Mouse (Mus musculus): Measurements from ENCODE around the gene Uts2b. TPM values are rescaled to one million over a fixed set of nuclear protein-coding genes. Genes with fewer than 3 reads are reported as not detected.

The Uts2b gene
- total and polyA plus RNA-seq, 2 experiments from 2014 or later, result 2.0 to 7.4 TPM

GRCm38 (mm10) chr16:27375318-27375717 is 5.3 kb upstream of the Uts2b start:
- no peaks in the 10 kb centered on the region for H3K36me3 ChIP-seq (ENCODE audit: insufficient read depth, low read length)
- ATAC-seq, result no peak

DNA sequence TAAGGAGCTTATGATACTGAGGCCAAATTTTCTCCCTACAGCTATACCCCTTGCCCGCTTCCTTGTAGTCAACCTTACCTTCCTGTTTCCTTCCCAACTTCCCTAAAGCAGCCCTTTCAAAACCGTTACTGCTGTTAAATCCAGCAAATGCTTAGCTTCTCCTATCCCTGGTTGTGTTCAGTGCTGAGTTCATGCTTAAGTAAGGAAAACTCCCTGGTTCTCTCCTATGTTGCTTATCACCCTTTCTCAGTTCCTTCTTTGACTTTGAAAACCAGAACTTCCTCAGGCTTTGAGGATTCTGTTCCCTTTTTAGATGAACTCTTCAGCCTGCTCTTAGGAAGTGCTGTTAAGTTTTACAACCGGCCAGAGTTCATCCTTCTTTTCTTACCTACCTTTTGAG is 4.1 kb upstream of the Uts2b start:
- Histone ChIP-seq H3K4me1 (ENCODE audit: insufficient read depth, low read length) (no peaks in the 10 kb centered on the region), H3K36me3 (ENCODE audit: insufficient read depth, low read length) (no peaks in the 10 kb centered on the region), H3K4me2 (ENCODE audit: low read depth, low read length) (no peak overlapping the region), H3K27me3 (ENCODE audit: insufficient read depth, low read length) (no peaks in the 10 kb centered on the region), H3K27ac (no peak overlapping the region), H3K4me3 (ENCODE audit: low read length) (no peak overlapping the region), H3K9me3 (ENCODE audit: low read length) (no peaks in the 10 kb centered on the region), H3K9ac (replicated peaks; ENCODE audit: low read length) (no peak overlapping the region)
- ATAC-seq, result no peak
- no peak for DNase-seq (ENCODE audit: low spot score)
- WGBS, result 81% methylated on average over 3 of the region's 3 CpGs
- TF ChIP-seq CTCF (IDR thresholded peaks at IDR 0.05; ENCODE audit: low read depth), result no peak

More at GRCm38 (mm10) chr16:27375318-27375717, 5.3 kb upstream of the Uts2b start:
- Histone ChIP-seq H3K9ac (replicated peaks; ENCODE audit: low read length) (no peak overlapping the region), H3K27me3 (ENCODE audit: insufficient read depth, low read length) (no peaks in the 10 kb centered on the region), H3K4me1 (ENCODE audit: insufficient read depth, low read length) (no peaks in the 10 kb centered on the region), H3K4me2 (ENCODE audit: low read depth, low read length) (no peak overlapping the region), H3K9me3 (ENCODE audit: low read length) (no peaks in the 10 kb centered on the region), H3K4me3 (ENCODE audit: low read length) (no peak overlapping the region), H3K27ac (no peak overlapping the region)
- 86% methylated on average over 2 of the region's 2 CpGs for WGBS
- no peak for TF ChIP-seq CTCF (IDR thresholded peaks at IDR 0.05; ENCODE audit: low read depth)
- DNase-seq (ENCODE audit: low spot score), result no peak

DNA sequence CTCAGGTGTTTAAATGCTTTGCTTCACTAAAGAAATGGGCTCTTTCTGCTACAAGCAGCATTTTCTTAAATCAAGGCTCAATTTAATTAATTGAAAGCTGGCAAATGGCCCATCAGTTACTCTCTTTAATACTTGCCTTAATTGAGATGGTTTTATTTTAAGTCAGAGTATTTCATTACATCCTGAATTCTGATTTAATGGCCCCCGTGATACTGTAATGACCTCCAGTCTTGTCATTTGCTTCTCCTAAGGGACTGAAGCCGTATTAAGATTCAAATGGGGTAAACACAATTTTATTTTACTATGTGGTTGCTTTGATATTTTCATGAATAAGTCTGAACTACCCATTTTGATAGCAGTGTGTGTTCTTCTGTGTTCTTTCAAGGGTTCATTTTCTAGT is 661 bp upstream of the Uts2b start:
- no peaks in the 10 kb centered on the region for H3K4me1 ChIP-seq (ENCODE audit: insufficient read depth, low read length)
- H3K27ac ChIP-seq, result no peak overlapping the region
- no peak for TF ChIP-seq CTCF (IDR thresholded peaks at IDR 0.05; ENCODE audit: low read depth)
- DNase-seq (ENCODE audit: low spot score) (peak; percentile 38), ATAC-seq (no peak)
- H3K27me3 ChIP-seq (ENCODE audit: insufficient read depth, low read length), result no peaks in the 10 kb centered on the region
- WGBS, result 74% methylated on average over 2 of the region's 2 CpGs
- H3K9ac ChIP-seq (replicated peaks; ENCODE audit: low read length), result no peak overlapping the region
- H3K9me3 ChIP-seq (ENCODE audit: low read length), result no peaks in the 10 kb centered on the region
- no peak overlapping the region for H3K4me3 ChIP-seq (ENCODE audit: low read length)
- H3K36me3 ChIP-seq (ENCODE audit: insufficient read depth, low read length), result no peaks in the 10 kb centered on the region
- no peak overlapping the region for H3K4me2 ChIP-seq (ENCODE audit: low read depth, low read length)

DNA sequence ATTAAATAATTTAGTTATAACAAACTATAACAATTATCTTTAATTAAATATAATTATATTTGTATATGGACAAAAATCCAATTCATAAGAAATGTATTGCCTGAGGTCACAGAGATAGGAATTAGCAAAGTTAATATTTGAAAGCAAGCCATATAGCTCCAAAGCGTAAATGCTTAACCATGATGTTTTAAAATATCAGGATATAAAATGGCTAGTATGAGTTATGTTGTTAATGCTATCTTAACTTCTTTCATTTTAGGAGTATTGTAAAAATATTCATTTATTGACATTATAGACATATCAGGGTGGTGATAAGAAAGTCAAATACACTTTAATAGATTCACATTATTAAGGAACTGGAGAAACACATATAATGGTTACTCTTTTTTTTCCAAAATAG is 10.0 kb downstream of the Uts2b start:
- WGBS, result 95% methylated on average over 1 of the region's 1 CpGs
- H3K4me2 ChIP-seq (ENCODE audit: low read depth, low read length), result no peak overlapping the region
- TF ChIP-seq CTCF (IDR thresholded peaks at IDR 0.05; ENCODE audit: low read depth), result no peak

DNA sequence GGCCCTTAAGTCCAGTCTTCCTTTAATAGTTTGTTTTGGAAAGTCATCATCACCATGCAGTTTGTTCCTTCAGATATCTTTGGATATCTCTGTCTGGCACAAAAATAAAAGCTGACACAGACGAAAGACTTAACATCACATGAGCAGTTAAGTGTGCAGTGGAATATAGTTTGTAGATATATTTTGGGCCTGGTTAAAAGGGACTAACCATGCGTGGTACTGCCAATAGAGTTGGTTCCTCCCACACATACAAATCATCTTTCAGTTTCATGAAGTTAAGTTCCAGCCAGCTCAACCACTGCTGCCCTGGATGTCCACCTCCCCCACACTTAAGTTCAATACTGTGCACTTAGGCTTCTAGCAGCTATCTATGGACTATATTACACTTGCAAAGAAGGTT is 15.6 kb downstream of the Uts2b start:
- H3K9ac ChIP-seq (replicated peaks; ENCODE audit: low read length), result no peak overlapping the region
- no peak overlapping the region for H3K4me2 ChIP-seq (ENCODE audit: low read depth, low read length)
- H3K4me3 ChIP-seq (ENCODE audit: low read length), result no peak overlapping the region
- H3K4me1 ChIP-seq (ENCODE audit: insufficient read depth, low read length), result no peaks in the 10 kb centered on the region
- 83% methylated on average over 2 of the region's 2 CpGs for WGBS
- H3K27ac ChIP-seq, result no peak overlapping the region
- TF ChIP-seq CTCF (IDR thresholded peaks at IDR 0.05; ENCODE audit: low read depth), result no peak
- H3K36me3 ChIP-seq (ENCODE audit: insufficient read depth, low read length), result no peaks in the 10 kb centered on the region
- no peaks in the 10 kb centered on the region for H3K9me3 ChIP-seq (ENCODE audit: low read length)
- H3K27me3 ChIP-seq (ENCODE audit: insufficient read depth, low read length), result no peaks in the 10 kb centered on the region
- DNase-seq (ENCODE audit: low spot score) (no peak), ATAC-seq (no peak)

More for the DNA sequence above, 10.0 kb downstream of the Uts2b start:
- Histone ChIP-seq H3K36me3 (ENCODE audit: insufficient read depth, low read length) (no peaks in the 10 kb centered on the region), H3K27me3 (ENCODE audit: insufficient read depth, low read length) (no peaks in the 10 kb centered on the region), H3K27ac (no peak overlapping the region), H3K4me1 (ENCODE audit: insufficient read depth, low read length) (no peaks in the 10 kb centered on the region), H3K9me3 (ENCODE audit: low read length) (no peaks in the 10 kb centered on the region), H3K4me3 (ENCODE audit: low read length) (no peak overlapping the region), H3K9ac (replicated peaks; ENCODE audit: low read length) (no peak overlapping the region)
- ATAC-seq, result no peak
- DNase-seq (ENCODE audit: low spot score), result no peak

DNA sequence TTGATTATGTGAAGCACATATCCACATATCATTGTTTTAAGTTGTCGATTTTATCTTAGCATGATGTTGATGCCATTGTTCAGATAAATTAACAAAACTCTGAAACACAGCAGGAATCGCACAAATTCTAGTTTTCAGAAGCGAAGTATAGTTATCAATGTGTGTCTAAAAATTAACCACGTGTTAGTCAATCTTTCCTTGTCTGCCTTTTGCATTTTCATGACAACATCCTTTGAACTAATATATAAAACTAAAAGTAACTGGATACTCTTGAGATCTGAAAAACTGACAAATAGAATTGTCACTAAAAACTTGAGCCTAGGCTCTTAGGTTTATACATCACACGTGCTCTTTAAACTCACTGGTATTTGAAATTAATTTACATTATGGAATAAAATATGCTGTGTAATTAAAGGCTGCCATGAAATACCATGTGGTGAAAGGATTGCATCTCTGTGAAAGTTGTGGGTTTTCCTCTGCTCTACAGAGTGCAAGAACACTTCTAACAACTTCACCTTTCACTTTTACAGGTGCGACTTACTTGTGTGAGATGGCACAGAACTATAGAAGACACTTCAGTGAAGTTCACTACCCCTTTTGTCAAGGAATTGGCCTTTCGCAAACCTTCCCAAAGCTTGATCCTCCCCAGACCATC is 20.0 kb downstream of the Uts2b start:
- Histone ChIP-seq H3K9ac (replicated peaks; ENCODE audit: low read length) (no peak overlapping the region), H3K4me1 (ENCODE audit: insufficient read depth, low read length) (no peaks in the 10 kb centered on the region), H3K9me3 (ENCODE audit: low read length) (no peaks in the 10 kb centered on the region), H3K27me3 (ENCODE audit: insufficient read depth, low read length) (no peaks in the 10 kb centered on the region), H3K27ac (no peak overlapping the region), H3K4me3 (ENCODE audit: low read length) (no peak overlapping the region), H3K36me3 (ENCODE audit: insufficient read depth, low read length) (no peaks in the 10 kb centered on the region), H3K4me2 (ENCODE audit: low read depth, low read length) (no peak overlapping the region)
- no peak for TF ChIP-seq CTCF (IDR thresholded peaks at IDR 0.05; ENCODE audit: low read depth)
- 91% methylated on average over 7 of the region's 7 CpGs for WGBS
- DNase-seq (ENCODE audit: low spot score), result no peak
- ATAC-seq, result no peak

DNA sequence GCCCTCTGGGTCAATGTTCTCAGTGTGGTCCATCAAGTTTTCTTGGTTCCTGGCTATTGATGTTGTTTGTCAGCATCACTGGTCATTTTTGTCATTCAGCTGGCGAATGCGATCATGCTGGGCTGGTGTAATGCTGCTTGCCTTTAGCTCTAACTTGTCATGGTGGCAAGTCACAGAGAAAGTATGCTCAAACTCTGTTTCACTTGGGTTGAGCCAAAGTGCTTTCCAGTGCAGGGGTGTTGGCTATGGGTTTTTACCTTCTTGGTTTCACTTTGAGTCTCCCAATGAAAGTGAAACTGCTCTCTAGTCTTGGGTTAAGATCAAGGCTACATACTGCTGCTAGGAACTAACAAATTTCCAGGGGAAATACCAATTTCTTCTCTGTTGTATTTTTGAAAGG is 20.8 kb downstream of the Uts2b start:
- Histone ChIP-seq H3K9ac (replicated peaks; ENCODE audit: low read length) (no peak overlapping the region), H3K4me1 (ENCODE audit: insufficient read depth, low read length) (no peaks in the 10 kb centered on the region), H3K27ac (no peak overlapping the region), H3K36me3 (ENCODE audit: insufficient read depth, low read length) (no peaks in the 10 kb centered on the region), H3K27me3 (ENCODE audit: insufficient read depth, low read length) (no peaks in the 10 kb centered on the region), H3K4me3 (ENCODE audit: low read length) (no peak overlapping the region), H3K9me3 (ENCODE audit: low read length) (no peaks in the 10 kb centered on the region), H3K4me2 (ENCODE audit: low read depth, low read length) (no peak overlapping the region)
- ATAC-seq (no peak), DNase-seq (ENCODE audit: low spot score) (no peak)
- 96% methylated on average over 2 of the region's 2 CpGs for WGBS
- TF ChIP-seq CTCF (IDR thresholded peaks at IDR 0.05; ENCODE audit: low read depth), result no peak
